Mouse (Mus musculus): ENCODE measurements around the gene Slc6a6. TPM values are rescaled to one million over a fixed set of nuclear protein-coding genes. Genes with fewer than 3 reads are reported as not detected.

Gene Slc6a6
- polyA plus RNA-seq, 1 experiment from 2014 or later = 59.1 TPM

- H3K4me2 ChIP-seq (ENCODE audit: low read depth, low read length) = no peak overlapping the region
- no peak for ATAC-seq (replicated peaks; ENCODE audit: extremely low read depth, insufficient read depth, low FRiP score)
- H3K9ac ChIP-seq (ENCODE audit: low read length) = no peak overlapping the region
- peak overlapping the region; percentile 57 for H3K27ac ChIP-seq (ENCODE audit: low read length)
- no peaks in the 10 kb centered on the region for H3K27me3 ChIP-seq (ENCODE audit: control insufficient read depth, insufficient read depth, low read length)
- no peaks in the 10 kb centered on the region for H3K9me3 ChIP-seq (replicated peaks; ENCODE audit: control insufficient read depth, low read length)
- 63% methylated on average over 6 of the region's 6 CpGs for WGBS
- peaks cover 27% of the 10 kb centered on the region for H3K4me1 ChIP-seq (ENCODE audit: control insufficient read depth, insufficient read depth, low read length)
- H3K36me3 ChIP-seq (ENCODE audit: control insufficient read depth, insufficient read depth) = peaks cover 15% of the 10 kb centered on the region
- no peak overlapping the region for H3K4me3 ChIP-seq (ENCODE audit: low read length)
Measured at GRCm38 (mm10) chr6:91719042-91719747, 35.3 kb downstream of the Slc6a6 start.

- Histone ChIP-seq H3K27me3 (ENCODE audit: control insufficient read depth, insufficient read depth, low read length) (no peaks in the 10 kb centered on the region), H3K27ac (ENCODE audit: low read length) (peak overlapping the region; percentile 57; the same call in 1 of the 2 replicates), H3K9ac (ENCODE audit: low read length) (no peak overlapping the region), H3K9me3 (replicated peaks; ENCODE audit: control insufficient read depth, low read length) (no peaks in the 10 kb centered on the region), H3K36me3 (ENCODE audit: control insufficient read depth, insufficient read depth) (peaks cover 22% of the 10 kb centered on the region), H3K4me2 (ENCODE audit: low read depth, low read length) (no peak overlapping the region), H3K4me1 (ENCODE audit: control insufficient read depth, insufficient read depth, low read length) (peaks cover 27% of the 10 kb centered on the region), H3K4me3 (ENCODE audit: low read length) (no peak overlapping the region)
- WGBS = 25% methylated on average over 9 of the region's 9 CpGs
- ATAC-seq (replicated peaks; ENCODE audit: extremely low read depth, insufficient read depth, low FRiP score) = no peak; the same call in 1 of the 2 replicates
Measured at GRCm38 (mm10) chr6:91719865-91720533, 36.1 kb downstream of the Slc6a6 start.

- peaks cover 27% of the 10 kb centered on the region for H3K4me1 ChIP-seq (ENCODE audit: control insufficient read depth, insufficient read depth, low read length)
- H3K27ac ChIP-seq (ENCODE audit: low read length) = peak overlapping the region; percentile 44; the same call in 1 of the 2 replicates
- ATAC-seq (replicated peaks; ENCODE audit: extremely low read depth, insufficient read depth, low FRiP score) = no peak
- H3K9me3 ChIP-seq (replicated peaks; ENCODE audit: control insufficient read depth, low read length) = no peaks in the 10 kb centered on the region
- peaks cover 26% of the 10 kb centered on the region for H3K36me3 ChIP-seq (ENCODE audit: control insufficient read depth, insufficient read depth)
- H3K9ac ChIP-seq (ENCODE audit: low read length) = no peak overlapping the region
- 60% methylated on average over 4 of the region's 4 CpGs for WGBS
- H3K4me3 ChIP-seq (ENCODE audit: low read length) = no peak overlapping the region
- no peak overlapping the region for H3K4me2 ChIP-seq (ENCODE audit: low read depth, low read length)
- no peaks in the 10 kb centered on the region for H3K27me3 ChIP-seq (ENCODE audit: control insufficient read depth, insufficient read depth, low read length)
Measured at GRCm38 (mm10) chr6:91720588-91721214, 36.8 kb downstream of the Slc6a6 start.

- WGBS = 58% methylated on average over 12 of the region's 12 CpGs
- Histone ChIP-seq H3K4me2 (ENCODE audit: low read depth, low read length) (no peak overlapping the region), H3K9me3 (replicated peaks; ENCODE audit: control insufficient read depth, low read length) (no peaks in the 10 kb centered on the region), H3K9ac (ENCODE audit: low read length) (no peak overlapping the region), H3K27me3 (ENCODE audit: control insufficient read depth, insufficient read depth, low read length) (no peaks in the 10 kb centered on the region), H3K4me3 (ENCODE audit: low read length) (no peak overlapping the region), H3K4me1 (ENCODE audit: control insufficient read depth, insufficient read depth, low read length) (peaks cover 27% of the 10 kb centered on the region), H3K27ac (ENCODE audit: low read length) (no peak overlapping the region), H3K36me3 (ENCODE audit: control insufficient read depth, insufficient read depth) (peaks cover 30% of the 10 kb centered on the region)
- peak; percentile 63 for ATAC-seq (replicated peaks; ENCODE audit: extremely low read depth, insufficient read depth, low FRiP score)
Measured at GRCm38 (mm10) chr6:91721215-91721701, 37.4 kb downstream of the Slc6a6 start.

- Histone ChIP-seq H3K9ac (ENCODE audit: low read length) (no peak overlapping the region), H3K4me3 (ENCODE audit: low read length) (no peak overlapping the region), H3K27me3 (ENCODE audit: control insufficient read depth, insufficient read depth, low read length) (no peaks in the 10 kb centered on the region), H3K27ac (ENCODE audit: low read length) (no peak overlapping the region), H3K9me3 (replicated peaks; ENCODE audit: control insufficient read depth, low read length) (no peaks in the 10 kb centered on the region), H3K4me1 (ENCODE audit: control insufficient read depth, insufficient read depth, low read length) (peaks cover 18% of the 10 kb centered on the region), H3K36me3 (ENCODE audit: control insufficient read depth, insufficient read depth) (peaks cover 38% of the 10 kb centered on the region), H3K4me2 (ENCODE audit: low read depth, low read length) (no peak overlapping the region)
- WGBS = 33% methylated on average over 1 of the region's 1 CpGs
- ATAC-seq (replicated peaks; ENCODE audit: extremely low read depth, insufficient read depth, low FRiP score) = no peak
Measured at GRCm38 (mm10) chr6:91727361-91727760, 43.5 kb downstream of the Slc6a6 start.

- Histone ChIP-seq H3K4me3 (ENCODE audit: low read length) (no peak overlapping the region), H3K9me3 (replicated peaks; ENCODE audit: control insufficient read depth, low read length) (no peaks in the 10 kb centered on the region), H3K9ac (ENCODE audit: low read length) (no peak overlapping the region), H3K27me3 (ENCODE audit: control insufficient read depth, insufficient read depth, low read length) (0 out of 2 replicates have a peak, but pooled peaks cover 2% of the 10 kb centered on the region), H3K27ac (ENCODE audit: low read length) (peak overlapping the region; percentile 75), H3K36me3 (ENCODE audit: control insufficient read depth, insufficient read depth) (peaks cover 32% of the 10 kb centered on the region), H3K4me1 (ENCODE audit: control insufficient read depth, insufficient read depth, low read length) (peaks cover 18% of the 10 kb centered on the region), H3K4me2 (ENCODE audit: low read depth, low read length) (no peak overlapping the region)
- ATAC-seq (replicated peaks; ENCODE audit: extremely low read depth, insufficient read depth, low FRiP score) = no peak
- 45% methylated on average over 6 of the region's 6 CpGs for WGBS
Measured at GRCm38 (mm10) chr6:91728939-91729619, 45.2 kb downstream of the Slc6a6 start.

GRCm38 (mm10) chr6:91729677-91730127, 45.8 kb downstream of the Slc6a6 start:
- WGBS = 32% methylated on average over 12 of the region's 12 CpGs
- no peak overlapping the region for H3K4me3 ChIP-seq (ENCODE audit: low read length)
- 0 out of 2 replicates have a peak, but pooled peaks cover 2% of the 10 kb centered on the region for H3K27me3 ChIP-seq (ENCODE audit: control insufficient read depth, insufficient read depth, low read length)
- ATAC-seq (replicated peaks; ENCODE audit: extremely low read depth, insufficient read depth, low FRiP score) = peak; percentile 80
- H3K36me3 ChIP-seq (ENCODE audit: control insufficient read depth, insufficient read depth) = peaks cover 25% of the 10 kb centered on the region
- no peak overlapping the region for H3K9ac ChIP-seq (ENCODE audit: low read length)
- no peaks in the 10 kb centered on the region for H3K9me3 ChIP-seq (replicated peaks; ENCODE audit: control insufficient read depth, low read length)
- peak overlapping the region; percentile 75 for H3K27ac ChIP-seq (ENCODE audit: low read length)
- peaks cover 18% of the 10 kb centered on the region for H3K4me1 ChIP-seq (ENCODE audit: control insufficient read depth, insufficient read depth, low read length)
- no peak overlapping the region for H3K4me2 ChIP-seq (ENCODE audit: low read depth, low read length)

GRCm38 (mm10) chr6:91732138-91732537, 48.3 kb downstream of the Slc6a6 start:
- H3K9ac ChIP-seq (ENCODE audit: low read length) = no peak overlapping the region
- H3K27me3 ChIP-seq (ENCODE audit: control insufficient read depth, insufficient read depth, low read length) = 0 out of 2 replicates have a peak, but pooled peaks cover 2% of the 10 kb centered on the region
- peaks cover 27% of the 10 kb centered on the region for H3K36me3 ChIP-seq (ENCODE audit: control insufficient read depth, insufficient read depth)
- H3K9me3 ChIP-seq (replicated peaks; ENCODE audit: control insufficient read depth, low read length) = no peaks in the 10 kb centered on the region
- no peak overlapping the region for H3K4me2 ChIP-seq (ENCODE audit: low read depth, low read length)
- H3K4me3 ChIP-seq (ENCODE audit: low read length) = no peak overlapping the region
- no peak overlapping the region for H3K27ac ChIP-seq (ENCODE audit: low read length)
- no peak for ATAC-seq (replicated peaks; ENCODE audit: extremely low read depth, insufficient read depth, low FRiP score)
- H3K4me1 ChIP-seq (ENCODE audit: control insufficient read depth, insufficient read depth, low read length) = peaks cover 22% of the 10 kb centered on the region
- WGBS = 67% methylated on average over 11 of the region's 11 CpGs

All from heart, embryonic 16.5 days (tissue).